Mouse (Mus musculus): ENCODE data around the gene Ngfr. TPM values are rescaled to one million over a fixed set of nuclear protein-coding genes. Genes with fewer than 3 reads are reported as not detected.

Ngfr gene
- polyA plus RNA-seq, 1 experiment, result 0.01 TPM

DNA sequence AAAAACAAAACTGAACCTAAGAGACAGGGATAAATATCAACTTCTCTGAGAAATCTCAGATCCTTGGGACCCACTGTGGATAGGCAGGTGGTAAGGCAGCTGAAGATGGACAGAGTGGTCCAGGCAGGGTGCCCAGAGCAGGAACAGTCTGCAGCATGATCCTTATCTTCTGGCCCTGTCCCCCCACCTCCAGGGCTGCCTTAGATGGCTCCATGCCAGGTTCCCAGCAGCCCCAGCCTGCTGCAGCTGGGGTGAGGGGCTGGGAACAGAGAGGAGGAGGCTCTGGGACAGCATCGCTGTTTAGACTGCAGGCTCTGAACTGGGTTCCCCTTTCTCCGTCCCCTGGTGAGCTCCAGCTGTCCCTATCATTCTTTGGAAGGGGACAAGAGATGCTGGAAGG is 27.8 kb downstream of the Ngfr start:
- no peak overlapping the region for H3ac ChIP-seq (ENCODE audit: control insufficient read depth, insufficient read length)
- H3K36me3 ChIP-seq (ENCODE audit: control insufficient read depth, insufficient read depth), result no peaks in the 10 kb centered on the region
- no peak overlapping the region for H3K4me3 ChIP-seq
- TF ChIP-seq TCF3 (IDR thresholded peaks at IDR 0.05; ENCODE audit: insufficient read length, low read depth), result no peak
- no peak for TF ChIP-seq MYOD1 (IDR thresholded peaks at IDR 0.05; ENCODE audit: control insufficient read depth in 1 of 3, insufficient read length in 2 of 3, low read depth in 2 of 3)
- TF ChIP-seq TCF12 (IDR thresholded peaks at IDR 0.05; ENCODE audit: insufficient read depth, poor library complexity, severe bottlenecking), result no peak
- no peak for TF ChIP-seq MAX (IDR thresholded peaks at IDR 0.05; ENCODE audit: low read depth)
- TF ChIP-seq MYOG (IDR thresholded peaks at IDR 0.05; ENCODE audit: control insufficient read depth in 1 of 3, insufficient read depth in 1 of 3, insufficient read length in 2 of 3, low read depth in 2 of 3), result no peak
- no peak for TF ChIP-seq POLR2A (IDR thresholded peaks at IDR 0.05; ENCODE audit: insufficient read length, low read depth)
- TF ChIP-seq E2F4 (IDR thresholded peaks at IDR 0.05; ENCODE audit: insufficient read depth), result no peak
- no peak for TF ChIP-seq POLR2AphosphoS2 (IDR thresholded peaks at IDR 0.05; ENCODE audit: insufficient read length, low read depth)
- TF ChIP-seq CEBPB (IDR thresholded peaks at IDR 0.05; ENCODE audit: insufficient read depth, poor library complexity, severe bottlenecking), result no peak
- no peak for TF ChIP-seq SRF (IDR thresholded peaks at IDR 0.05; ENCODE audit: control insufficient read depth, insufficient read length, low read depth)
- TF ChIP-seq REST (IDR thresholded peaks at IDR 0.05; ENCODE audit: insufficient read depth, insufficient read length), result no peak
- no peak for TF ChIP-seq USF1 (IDR thresholded peaks at IDR 0.05; ENCODE audit: low read depth)
- peaks cover 21% of the 10 kb centered on the region for H3K27me3 ChIP-seq (ENCODE audit: control insufficient read depth, insufficient read depth, insufficient read length)
- H3K79me2 ChIP-seq (ENCODE audit: control insufficient read depth, insufficient read depth), result no peaks in the 10 kb centered on the region
- no peak overlapping the region for H3K4me2 ChIP-seq (ENCODE audit: low read depth)

DNA sequence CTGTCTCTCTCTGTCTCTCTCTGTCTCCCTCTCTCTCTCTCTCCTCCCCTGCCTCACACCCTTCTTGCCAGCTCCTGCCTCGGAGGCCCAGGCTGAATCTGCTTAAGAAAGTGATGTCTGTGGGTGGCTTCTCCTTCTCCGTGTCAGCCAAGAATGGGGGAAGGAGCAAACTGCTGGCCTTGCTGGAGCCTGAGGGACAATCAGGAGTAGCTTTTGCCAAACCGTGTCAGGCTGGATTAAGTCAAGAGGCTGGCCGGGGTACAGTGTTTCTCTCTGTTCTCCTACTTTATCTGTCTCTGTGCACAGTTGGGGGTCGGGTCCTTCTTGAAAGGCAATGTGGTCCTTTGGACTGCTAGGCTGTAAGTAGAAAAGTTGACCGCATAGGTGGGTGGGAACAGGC is 29.8 kb downstream of the Ngfr start:
- Histone ChIP-seq H3K36me3 (ENCODE audit: control insufficient read depth, insufficient read depth) (no peaks in the 10 kb centered on the region), H3K27me3 (ENCODE audit: control insufficient read depth, insufficient read depth, insufficient read length) (peaks cover 19% of the 10 kb centered on the region), H3K4me3 (no peak overlapping the region), H3K79me2 (ENCODE audit: control insufficient read depth, insufficient read depth) (no peaks in the 10 kb centered on the region), H3ac (ENCODE audit: control insufficient read depth, insufficient read length) (no peak overlapping the region), H3K4me2 (ENCODE audit: low read depth) (no peak overlapping the region)
- TF ChIP-seq MAX (IDR thresholded peaks at IDR 0.05; ENCODE audit: low read depth) (no peak), CEBPB (IDR thresholded peaks at IDR 0.05; ENCODE audit: insufficient read depth, poor library complexity, severe bottlenecking) (no peak), POLR2A (IDR thresholded peaks at IDR 0.05; ENCODE audit: insufficient read length, low read depth) (no peak), SRF (IDR thresholded peaks at IDR 0.05; ENCODE audit: control insufficient read depth, insufficient read length, low read depth) (no peak), POLR2AphosphoS2 (IDR thresholded peaks at IDR 0.05; ENCODE audit: insufficient read length, low read depth) (no peak), USF1 (IDR thresholded peaks at IDR 0.05; ENCODE audit: low read depth) (no peak), MYOG (IDR thresholded peaks at IDR 0.05; ENCODE audit: control insufficient read depth in 1 of 3, insufficient read depth in 1 of 3, insufficient read length in 2 of 3, low read depth in 2 of 3) (no peak), MYOD1 (IDR thresholded peaks at IDR 0.05; ENCODE audit: control insufficient read depth in 1 of 3, insufficient read length in 2 of 3, low read depth in 2 of 3) (no peak)

- Histone ChIP-seq H3K4me2 (ENCODE audit: low read depth) (no peak overlapping the region), H3K79me2 (ENCODE audit: control insufficient read depth, insufficient read depth) (no peaks in the 10 kb centered on the region), H3ac (ENCODE audit: control insufficient read depth, insufficient read length) (no peak overlapping the region), H3K27me3 (ENCODE audit: control insufficient read depth, insufficient read depth, insufficient read length) (peaks cover 15% of the 10 kb centered on the region), H3K36me3 (ENCODE audit: control insufficient read depth, insufficient read depth) (no peaks in the 10 kb centered on the region), H3K4me3 (no peak overlapping the region)
- no peak for TF ChIP-seq TCF3 (IDR thresholded peaks at IDR 0.05; ENCODE audit: insufficient read length, low read depth)
These were observed 30.5 kb downstream of the Ngfr start for GRCm38 (mm10) chr11:95557032-95557431.

DNA sequence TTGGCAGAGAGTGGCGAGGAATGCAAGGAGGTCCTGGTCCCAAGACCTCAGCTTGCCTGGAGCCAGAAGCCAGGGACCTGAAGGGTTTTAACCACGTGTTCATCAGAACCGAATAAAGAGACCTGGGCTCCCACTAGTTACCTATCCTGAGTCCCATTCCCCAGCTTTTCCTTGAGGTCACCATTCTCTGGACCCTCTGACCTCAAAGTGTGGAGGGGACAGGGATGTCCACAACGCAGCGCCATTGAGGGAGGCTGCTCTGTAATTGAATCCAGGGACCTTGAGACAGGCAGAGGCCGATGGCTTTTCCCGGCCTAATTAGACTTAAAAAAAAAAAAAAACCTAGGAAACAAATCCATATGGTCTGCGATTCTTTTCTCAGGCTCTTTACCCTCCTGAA is 32.3 kb downstream of the Ngfr start:
- H3K36me3 ChIP-seq (ENCODE audit: control insufficient read depth, insufficient read depth), result no peaks in the 10 kb centered on the region
- H3K4me2 ChIP-seq (ENCODE audit: low read depth), result no peak overlapping the region
- no peaks in the 10 kb centered on the region for H3K79me2 ChIP-seq (ENCODE audit: control insufficient read depth, insufficient read depth)
- no peak for TF ChIP-seq TCF12 (IDR thresholded peaks at IDR 0.05; ENCODE audit: insufficient read depth, poor library complexity, severe bottlenecking)
- TF ChIP-seq MAX (IDR thresholded peaks at IDR 0.05; ENCODE audit: low read depth), result no peak
- no peak for TF ChIP-seq TCF3 (IDR thresholded peaks at IDR 0.05; ENCODE audit: insufficient read length, low read depth)
- TF ChIP-seq REST (IDR thresholded peaks at IDR 0.05; ENCODE audit: insufficient read depth, insufficient read length), result no peak
- no peak for TF ChIP-seq MYOG (IDR thresholded peaks at IDR 0.05; ENCODE audit: control insufficient read depth in 1 of 3, insufficient read depth in 1 of 3, insufficient read length in 2 of 3, low read depth in 2 of 3)
- no peak for TF ChIP-seq CEBPB (IDR thresholded peaks at IDR 0.05; ENCODE audit: insufficient read depth, poor library complexity, severe bottlenecking)
- no peak for TF ChIP-seq E2F4 (IDR thresholded peaks at IDR 0.05; ENCODE audit: insufficient read depth)
- TF ChIP-seq POLR2AphosphoS2 (IDR thresholded peaks at IDR 0.05; ENCODE audit: insufficient read length, low read depth), result no peak
- TF ChIP-seq MYOD1 (IDR thresholded peaks at IDR 0.05; ENCODE audit: control insufficient read depth in 1 of 3, insufficient read length in 2 of 3, low read depth in 2 of 3), result no peak
- H3K27me3 ChIP-seq (ENCODE audit: control insufficient read depth, insufficient read depth, insufficient read length), result peaks cover 19% of the 10 kb centered on the region
- no peak overlapping the region for H3K4me3 ChIP-seq
- H3ac ChIP-seq (ENCODE audit: control insufficient read depth, insufficient read length), result no peak overlapping the region

DNA sequence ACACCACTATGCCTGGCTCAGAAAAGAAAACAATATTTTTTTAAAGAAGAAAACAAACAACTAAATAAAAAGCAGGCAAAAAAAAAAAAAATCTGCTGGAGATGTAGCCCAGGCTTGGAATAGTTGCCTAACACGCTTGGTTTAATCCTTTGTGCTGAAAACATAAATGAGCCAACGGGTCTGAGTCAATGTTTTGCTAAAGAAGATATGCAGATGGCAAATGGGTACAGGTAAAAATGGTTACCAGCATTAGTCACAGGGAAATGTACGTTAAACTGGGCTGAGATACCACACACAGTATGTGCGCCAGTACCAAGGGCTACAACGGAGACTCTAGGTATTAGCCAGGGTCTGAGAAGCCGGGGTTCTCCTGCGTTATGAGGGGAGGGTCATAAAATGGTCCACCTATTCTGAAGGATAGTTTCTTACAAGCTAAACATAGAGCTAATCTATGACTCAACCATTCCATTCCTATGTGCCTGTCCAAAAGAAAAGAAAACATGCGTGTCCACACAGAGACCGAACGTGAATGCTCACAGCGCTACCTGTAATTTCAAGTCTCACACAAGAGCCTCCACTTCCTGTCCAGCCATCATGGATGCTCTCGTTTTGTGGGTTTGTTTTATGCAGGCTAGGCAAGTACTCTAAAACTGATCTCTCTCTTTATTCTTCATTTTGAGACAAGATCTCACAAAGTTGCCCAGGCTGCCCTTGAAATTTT is 37.1 kb downstream of the Ngfr start:
- H3K79me2 ChIP-seq (ENCODE audit: control insufficient read depth, insufficient read depth), result no peaks in the 10 kb centered on the region

More for the DNA sequence above, 37.1 kb downstream of the Ngfr start:
- H3K4me2 ChIP-seq (ENCODE audit: low read depth), result no peak overlapping the region
- peaks cover 38% of the 10 kb centered on the region for H3K27me3 ChIP-seq (ENCODE audit: control insufficient read depth, insufficient read depth, insufficient read length)
- H3K36me3 ChIP-seq (ENCODE audit: control insufficient read depth, insufficient read depth), result no peaks in the 10 kb centered on the region
- no peak for TF ChIP-seq TCF3 (IDR thresholded peaks at IDR 0.05; ENCODE audit: insufficient read length, low read depth)
- TF ChIP-seq CEBPB (IDR thresholded peaks at IDR 0.05; ENCODE audit: insufficient read depth, poor library complexity, severe bottlenecking), result no peak
- no peak for TF ChIP-seq MYOD1 (IDR thresholded peaks at IDR 0.05; ENCODE audit: control insufficient read depth in 1 of 3, insufficient read length in 2 of 3, low read depth in 2 of 3)
- no peak for TF ChIP-seq MYOG (IDR thresholded peaks at IDR 0.05; ENCODE audit: control insufficient read depth in 1 of 3, insufficient read depth in 1 of 3, insufficient read length in 2 of 3, low read depth in 2 of 3)
- no peak for TF ChIP-seq TCF12 (IDR thresholded peaks at IDR 0.05; ENCODE audit: insufficient read depth, poor library complexity, severe bottlenecking)
- TF ChIP-seq REST (IDR thresholded peaks at IDR 0.05; ENCODE audit: insufficient read depth, insufficient read length), result no peak
- TF ChIP-seq POLR2A (IDR thresholded peaks at IDR 0.05; ENCODE audit: insufficient read length, low read depth), result no peak
- TF ChIP-seq MAX (IDR thresholded peaks at IDR 0.05; ENCODE audit: low read depth), result no peak
- no peak overlapping the region for H3K4me3 ChIP-seq
- H3ac ChIP-seq (ENCODE audit: control insufficient read depth, insufficient read length), result no peak overlapping the region
